Mouse (Mus musculus) bone marrow, adult 2 months (tissue): Measurements from ENCODE around the gene Dlgap1.

Source experiments
- CTCF ChIP-seq: fragments of 200-500 bp; IDR thresholded peaks from 2 replicates; pipeline ENCODE4 v1.5.1; 2011; ENCODE audit warnings: low read length, control low read depth; ENCODE audit not compliant: control insufficient read depth, insufficient read depth
- POLR2A ChIP-seq: fragments of 200-500 bp; IDR thresholded peaks from 2 replicates; pipeline ENCODE4 v1.6.1; 2011; ENCODE audit warnings: low read depth, mild to moderate bottlenecking, control low read depth, low read length, borderline replicate concordance; ENCODE audit not compliant: control insufficient read depth

GRCm38 (mm10) chr17:70853436-70853905, 884.6 kb downstream of the Dlgap1 start, which contains the start of gene Tgif1:
- no peak for TF ChIP-seq CTCF
- TF ChIP-seq POLR2A: no peak
